Mouse (Mus musculus) frontal cortex, postnatal 14 days (tissue): ENCODE measurements at regions not wholly inside any gene's neighbourhood (a gene's known extent, or its start where the extent isn't known, plus 50 kb on each side); places are given as distances from the start of the nearest gene placed in this dataset.
A peak's percentile ranks its signal among the peaks of the same experiment; 100 is the strongest.
"Not testable (repeated sequence)": the region's sequence is repeated elsewhere in the genome, so short reads cannot be mapped to it uniquely, and the experiment has no call there.

ENCODE experiments used
- DNase-seq, 2 experiments: peaks; one replicate each; pipeline ENCODE4 v3.0.0; 2022; ENCODE audit warnings: low spot score in 2 of 2

DNA sequence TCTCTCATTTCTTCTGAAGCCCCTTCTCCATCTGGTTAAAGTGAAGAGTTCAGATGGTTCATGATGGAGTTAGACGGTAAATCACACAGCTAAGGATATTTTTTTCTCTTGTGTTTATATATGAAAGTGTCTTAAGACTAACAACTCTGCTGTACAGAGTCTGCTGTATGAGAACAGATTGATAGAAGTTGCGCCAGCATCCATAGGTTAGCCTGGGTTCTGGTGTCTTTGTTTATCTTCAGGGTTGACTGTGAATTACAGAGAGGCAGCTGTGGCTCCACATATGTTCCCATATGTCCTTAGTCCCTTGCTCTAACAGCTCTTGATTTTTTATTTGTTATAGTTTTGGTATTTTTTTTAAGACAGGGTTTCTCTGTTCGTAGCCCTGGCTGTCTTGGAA lies 334.9 kb upstream of the Api5 start:
- no peak for DNase-seq

DNA sequence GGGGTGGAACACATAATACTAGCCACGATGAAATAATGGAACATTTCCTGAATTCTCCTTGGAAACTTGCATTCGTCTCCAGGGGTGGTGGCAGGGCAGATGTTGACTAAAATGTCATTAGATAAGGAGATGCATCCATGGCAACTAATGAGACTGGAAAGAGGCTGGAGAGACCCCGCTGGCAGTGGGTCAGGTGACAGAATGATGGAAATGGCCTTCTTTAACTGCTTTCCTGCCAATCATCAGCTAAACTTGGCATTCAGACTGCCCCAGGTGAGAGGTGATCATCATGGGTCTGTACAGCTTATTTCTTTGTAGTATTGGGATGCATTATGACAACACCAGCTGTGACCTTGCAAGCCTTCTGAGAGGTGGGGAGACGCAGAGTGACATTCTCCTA lies 334.3 kb upstream of the Api5 start:
- no peak for DNase-seq

DNA sequence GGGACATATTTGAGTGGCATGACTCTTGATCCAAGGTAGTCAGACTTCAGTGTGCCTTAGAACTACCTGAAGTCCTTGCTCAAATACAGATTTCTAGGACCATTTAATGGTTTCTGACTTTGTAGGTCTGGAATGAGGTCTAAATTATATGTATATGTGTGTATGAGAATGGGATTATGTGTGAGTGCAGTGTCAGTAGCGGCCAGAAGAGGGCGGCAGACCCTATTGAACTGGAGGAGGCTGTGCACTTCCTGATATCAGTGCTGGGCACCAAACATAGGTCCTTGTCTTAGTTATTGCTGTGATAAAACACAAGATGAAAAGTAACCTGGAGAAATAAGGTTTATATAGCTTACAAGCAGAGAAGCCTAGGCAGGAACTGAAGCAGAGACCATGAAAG lies 328.6 kb upstream of the Api5 start:
- no peak for DNase-seq

DNA sequence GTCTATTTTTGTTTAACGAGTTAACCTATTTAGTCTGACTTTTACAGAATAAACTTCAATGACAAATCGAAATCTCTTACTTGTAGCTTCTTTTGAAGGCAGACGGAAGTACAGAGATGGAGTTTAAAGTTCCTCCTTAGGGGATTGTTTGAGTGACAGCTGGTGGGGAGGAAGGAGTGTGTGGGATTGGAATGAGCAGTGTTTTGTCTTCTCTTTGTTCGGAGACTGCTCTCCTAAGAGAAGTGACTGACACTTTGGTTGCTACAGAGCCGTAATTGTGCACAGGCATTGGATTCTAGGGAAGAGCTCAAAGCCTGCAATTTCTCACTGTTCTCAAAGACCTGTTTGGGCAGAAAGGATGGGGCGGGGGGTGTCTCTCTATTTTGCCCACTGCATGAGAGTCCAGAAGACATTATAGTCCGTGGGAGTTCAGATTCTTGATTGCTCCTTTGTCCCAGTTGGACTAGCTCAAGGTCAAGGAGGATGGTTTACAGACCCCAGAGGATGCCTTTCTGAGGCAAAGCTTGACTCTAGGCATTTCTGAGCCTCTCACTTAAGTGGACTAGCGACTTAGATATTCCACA lies 327.0 kb upstream of the Api5 start:
- DNase-seq = no peak

DNA sequence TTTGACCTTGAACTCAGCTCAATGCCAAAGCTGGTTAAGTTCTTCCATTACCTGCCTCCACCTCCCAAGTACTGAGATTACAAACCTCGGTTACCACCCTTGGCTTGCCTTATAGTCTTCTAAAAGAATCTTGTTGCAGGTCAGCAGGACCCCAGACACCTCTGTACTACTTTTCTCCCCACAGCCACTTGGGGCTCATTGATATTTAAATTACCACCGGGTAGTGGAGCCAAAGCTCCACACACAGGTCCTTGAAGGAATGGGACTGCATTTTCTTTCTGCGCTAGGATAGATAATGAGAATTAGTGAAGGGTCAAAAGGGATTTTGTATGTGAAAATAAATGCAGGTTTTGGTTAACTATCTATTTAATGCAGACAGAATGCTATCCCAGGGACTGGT lies 326.5 kb upstream of the Api5 start:
- DNase-seq = no peak

DNA sequence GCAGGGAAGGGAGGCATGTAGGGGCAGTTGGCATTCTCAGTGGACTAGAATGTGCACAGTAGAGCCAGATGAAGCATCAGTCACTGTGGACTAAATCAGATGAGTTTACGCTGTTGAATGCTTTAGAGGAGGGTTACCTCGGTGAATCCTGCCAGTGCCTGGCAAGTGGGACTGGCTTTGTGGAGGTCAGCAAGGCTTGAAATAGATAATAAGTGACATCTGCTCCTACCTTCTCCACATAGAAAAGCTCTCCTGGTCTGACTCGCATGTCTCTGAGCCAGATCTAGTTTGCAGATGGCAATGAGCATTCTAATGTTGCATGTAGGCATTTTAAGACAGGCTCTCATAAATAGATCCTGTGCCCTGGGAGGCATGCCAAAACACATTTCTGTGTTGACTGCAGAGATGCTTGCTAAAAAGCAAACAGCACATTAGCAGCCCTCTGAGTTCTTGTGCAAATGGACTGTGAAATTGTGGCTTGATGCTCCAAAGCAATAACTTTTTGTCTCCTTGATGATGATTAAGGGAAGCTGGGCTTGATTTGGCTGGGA lies 310.3 kb upstream of the Api5 start:
- peak; percentile 16 to 22 for DNase-seq

DNA sequence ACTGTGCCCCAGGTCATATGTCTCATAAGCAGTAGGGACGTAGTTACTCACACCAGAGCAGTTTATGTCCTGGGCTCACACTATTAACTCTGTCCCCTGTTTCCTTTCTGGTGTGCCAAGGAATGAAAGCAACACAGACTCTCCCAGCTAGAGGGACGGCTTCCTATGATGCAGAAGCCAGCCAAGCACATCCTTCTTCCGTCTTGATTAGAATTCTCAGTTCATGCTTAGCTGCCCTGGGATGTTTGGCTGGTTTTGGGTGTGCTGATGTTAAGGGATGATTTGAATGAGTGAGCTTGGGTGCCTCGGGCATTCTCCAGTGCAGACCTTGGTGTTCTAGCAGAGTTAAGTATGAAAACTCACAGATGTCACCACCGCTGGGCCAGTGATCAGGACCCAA lies 291.9 kb upstream of the Api5 start:
- no peak for DNase-seq

DNA sequence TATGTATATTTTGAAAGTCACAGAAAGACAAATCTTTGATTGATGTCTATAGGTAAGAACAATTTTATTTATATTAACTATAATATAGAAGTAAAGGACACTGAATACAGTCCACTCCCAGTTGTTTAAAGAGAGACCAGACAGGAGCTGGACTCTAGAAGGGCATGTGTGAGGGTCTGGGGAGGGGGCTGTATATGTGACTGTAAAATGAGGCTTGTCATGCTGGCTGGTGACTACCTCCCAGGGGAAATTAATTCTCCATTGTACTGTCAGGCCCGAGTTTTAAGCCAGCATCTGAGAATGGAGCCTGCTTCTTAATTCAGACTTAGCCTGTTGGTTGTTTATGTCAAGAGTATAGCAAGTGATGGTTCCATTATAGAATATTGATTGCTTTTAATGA lies 261.4 kb upstream of the Api5 start:
- DNase-seq = no peak

DNA sequence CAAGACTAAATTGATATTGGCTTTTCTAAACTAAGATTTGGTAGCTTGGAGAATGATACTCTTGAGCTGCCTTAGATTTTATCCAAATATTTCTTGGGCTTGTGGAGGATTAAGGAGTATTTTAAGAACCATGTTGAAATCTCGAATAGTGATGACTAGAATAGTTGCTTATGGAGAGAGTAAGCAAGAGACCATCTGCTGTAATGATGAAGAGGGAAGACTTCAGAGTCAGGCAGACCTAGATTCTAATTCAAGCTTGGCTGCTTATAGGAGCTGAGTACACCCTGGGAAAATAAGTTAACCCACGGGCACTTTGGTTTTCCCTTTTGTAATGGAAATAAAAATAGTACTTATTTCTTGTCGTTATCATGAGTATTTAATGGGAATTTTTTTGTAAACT lies 257.3 kb upstream of the Api5 start:
- DNase-seq = no peak

DNA sequence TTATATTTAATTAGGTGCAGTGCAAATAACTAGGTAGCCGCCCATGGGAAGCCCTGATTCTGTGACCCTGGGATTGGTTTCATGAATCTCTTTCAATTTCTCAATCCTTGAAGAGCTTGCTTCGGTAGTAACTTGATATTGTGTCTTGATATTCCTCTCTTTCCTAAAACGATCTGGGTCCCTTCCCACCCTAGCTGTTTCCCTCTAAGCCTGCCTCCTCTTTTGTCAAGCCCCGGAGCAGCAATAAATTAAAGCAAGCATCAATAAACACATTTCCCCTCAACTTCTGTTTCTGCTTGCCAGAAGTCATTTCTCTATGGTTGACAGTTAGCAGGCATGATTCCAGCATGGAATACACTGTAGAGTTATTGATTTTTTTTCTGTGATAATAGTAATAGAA lies 252.6 kb upstream of the Api5 start:
- DNase-seq = no peak

DNA sequence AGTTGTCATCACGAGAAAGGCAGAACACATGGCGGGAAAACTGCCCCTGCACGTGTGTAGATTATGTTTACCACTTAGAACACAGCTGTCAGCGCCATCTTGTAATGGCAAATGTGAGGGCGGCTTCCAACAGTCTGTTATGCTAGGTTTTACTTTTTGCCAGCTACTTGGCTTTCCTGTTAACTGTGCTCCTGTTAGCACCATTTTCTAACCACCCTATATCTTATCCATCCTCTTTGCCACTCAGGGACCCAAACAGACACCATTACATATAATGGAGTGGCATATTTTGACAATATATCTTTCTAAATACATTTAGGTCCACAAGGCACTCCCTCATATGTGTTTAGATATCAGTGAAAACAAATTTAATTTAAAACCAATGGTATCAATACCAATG lies 247.7 kb upstream of the Api5 start:
- DNase-seq = not testable (repeated sequence)

DNA sequence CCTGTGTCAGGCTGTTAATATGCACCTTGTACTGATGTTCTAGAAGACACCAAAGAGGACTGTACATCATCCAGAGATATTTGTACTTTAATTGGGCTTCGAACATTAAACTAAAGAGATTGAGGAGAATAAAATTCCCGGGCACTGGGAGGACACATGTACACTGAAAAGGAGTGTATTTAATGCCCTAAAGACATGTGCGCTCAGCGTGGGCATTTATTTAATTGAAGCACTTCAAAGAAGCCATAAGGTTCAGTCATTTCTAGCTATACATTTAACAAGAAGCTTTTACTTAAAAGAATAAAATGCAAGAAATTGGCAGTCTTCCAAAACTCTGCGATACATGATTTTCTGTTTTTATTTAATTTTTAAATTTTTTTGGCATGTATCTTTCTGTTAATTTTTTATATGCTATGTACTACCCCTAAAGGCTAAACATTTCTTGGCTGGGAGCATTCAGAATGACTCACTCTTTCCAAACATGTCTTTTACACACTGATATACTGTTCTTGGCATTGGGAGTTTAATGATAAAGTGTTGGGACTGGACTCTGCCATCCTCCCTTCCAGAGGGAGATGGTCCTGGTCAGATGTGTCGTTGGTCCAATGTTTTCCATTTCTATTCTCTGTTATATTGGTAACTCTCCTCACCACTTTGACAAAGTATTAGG lies 242.3 kb upstream of the Api5 start:
- no peak for DNase-seq

DNA sequence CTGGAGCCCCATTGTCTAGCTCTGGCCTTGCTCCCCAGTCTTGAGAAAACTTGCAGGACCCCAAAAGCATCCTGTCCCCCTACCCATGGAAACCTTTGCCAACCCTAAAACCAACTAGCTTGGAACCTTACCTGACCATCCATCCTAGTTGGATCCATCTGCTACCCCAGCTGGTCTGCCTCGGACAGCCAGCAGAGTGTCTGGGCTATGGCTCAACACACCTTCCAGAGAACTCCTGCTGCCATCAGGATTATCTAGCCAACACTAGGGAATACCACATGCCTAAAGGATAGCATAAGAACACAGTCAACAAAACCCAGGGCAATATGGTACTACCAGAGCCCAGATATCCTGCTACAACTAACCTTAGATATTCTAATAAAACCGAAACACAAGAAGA lies 227.9 kb upstream of the Api5 start:
- DNase-seq = no peak

DNA sequence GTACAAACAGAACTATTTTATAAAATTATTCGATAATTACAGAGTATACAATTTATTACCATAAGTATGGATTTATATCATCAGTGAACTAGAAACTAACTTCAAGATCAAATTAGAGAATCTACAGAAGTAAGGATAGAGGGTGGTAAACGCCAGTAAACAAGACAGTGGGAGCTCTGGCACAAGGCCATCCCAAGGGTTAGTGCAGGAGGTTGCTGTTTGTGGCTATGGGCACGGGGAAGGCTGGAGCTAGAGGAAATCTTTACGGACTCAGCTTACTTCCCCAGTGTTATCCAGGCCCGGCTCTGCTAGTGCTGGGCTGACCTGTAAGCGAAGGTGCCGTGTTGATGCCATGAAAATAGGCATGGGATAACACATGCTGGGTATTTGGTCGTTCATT lies 220.5 kb upstream of the Api5 start:
- DNase-seq = no peak
